ENCODE assay signal across 21 mouse cellular contexts in the genomic region with DNA sequence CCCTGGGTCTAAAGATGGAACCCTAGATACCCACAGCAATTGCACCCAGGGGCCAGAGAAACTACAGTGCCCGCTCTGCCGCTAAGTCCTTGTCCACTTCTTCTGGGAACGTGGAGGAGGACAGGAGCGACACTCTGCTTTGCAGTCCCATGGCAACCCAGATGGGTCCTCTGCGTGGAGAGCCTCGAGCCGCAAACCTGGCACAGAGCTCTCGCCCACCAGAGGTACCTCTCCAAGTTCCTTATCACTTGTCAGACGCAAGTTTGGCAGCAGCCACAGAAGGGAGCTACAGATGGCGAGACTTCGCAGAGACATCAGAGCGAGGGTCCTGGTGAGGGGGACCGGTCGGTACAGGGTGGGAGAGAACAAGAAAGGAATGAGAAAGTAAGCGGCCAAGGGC.
DNase-seq lines count a peak whose midpoint lies in the region; ATAC-seq lines count a peak whose summit lies in the region.
"Had no signal": no experiment of that assay in that cellular context is flagged by ENCODE, and none has a peak within 500 bp of the region (broad histone marks: within the 10 kb centered on the region; RNA-seq: fewer than 3 reads in every experiment).

No protein-coding gene starts in this region.

- ATAC-seq in forebrain, embryonic 11.5 days (replicated peaks; ENCODE audit: low FRiP score) = no peak
- ATAC-seq in forebrain, embryonic 16.5 days = peak; percentile 61; the same call in 1 of the 2 replicates
- ATAC-seq in liver, embryonic 11.5 days (replicated peaks; ENCODE audit: low FRiP score) = no peak
- ATAC-seq: liver, embryonic 12.5 days; midbrain, embryonic 16.5 days had no signal

- H3K4me2 ChIP-seq in forebrain, embryonic 11.5 days (ENCODE audit: low read depth, low read length, severe bottlenecking) = no peak overlapping the region
- H3K4me2 ChIP-seq in forebrain, embryonic 16.5 days (ENCODE audit: low read length) = no peak overlapping the region
- H3K4me2 ChIP-seq in liver, embryonic 11.5 days = no peak overlapping the region
- H3K4me2 ChIP-seq: heart, embryonic 11.5 days; hindbrain, embryonic 13.5 days; liver, embryonic 12.5 days had no signal

- H3K9me3 ChIP-seq in forebrain, embryonic 10.5 days = no peaks in the 10 kb centered on the region; the same call in 1 of the 2 replicates
- no peaks in the 10 kb centered on the region for H3K9me3 ChIP-seq in forebrain, embryonic 11.5 days (ENCODE audit: control insufficient read depth, low read length)
- no peaks in the 10 kb centered on the region for H3K9me3 ChIP-seq in forebrain, embryonic 16.5 days (ENCODE audit: control insufficient read depth, low read length)
- H3K9me3 ChIP-seq in liver, embryonic 11.5 days (ENCODE audit: control insufficient read depth, low read length) = no peaks in the 10 kb centered on the region
- H3K9me3 ChIP-seq: hindbrain, embryonic 13.5 days; liver, embryonic 12.5 days had no signal

- H3K4me1 ChIP-seq in forebrain, embryonic 10.5 days = peaks cover 46% of the 10 kb centered on the region
- peaks cover 8% of the 10 kb centered on the region; the same call in 1 of the 2 replicates for H3K4me1 ChIP-seq in forebrain, embryonic 11.5 days (replicated peaks; ENCODE audit: control insufficient read depth, insufficient read depth, low read length)
- peaks cover 44% of the 10 kb centered on the region for H3K4me1 ChIP-seq in forebrain, embryonic 16.5 days (replicated peaks; ENCODE audit: control insufficient read depth, insufficient read depth, low read length)
- no peaks in the 10 kb centered on the region for H3K4me1 ChIP-seq in liver, embryonic 11.5 days (replicated peaks; ENCODE audit: control insufficient read depth, insufficient read depth, low read length)
- H3K4me1 ChIP-seq: liver, embryonic 12.5 days had no signal

- 0 out of 2 replicates have a peak overlapping the region, but pooled peaks have one; percentile 48 for H3K27ac ChIP-seq in forebrain, embryonic 10.5 days
- no peak overlapping the region for H3K27ac ChIP-seq in forebrain, embryonic 11.5 days (ENCODE audit: low read depth, low read length)
- H3K27ac ChIP-seq in forebrain, embryonic 16.5 days (ENCODE audit: low read length) = peak overlapping the region; percentile 88
- no peak overlapping the region for H3K27ac ChIP-seq in liver, embryonic 11.5 days (ENCODE audit: low read depth, low read length)
- H3K27ac ChIP-seq: hindbrain, embryonic 13.5 days; liver, embryonic 12.5 days had no signal

- H3K36me3 ChIP-seq in forebrain, embryonic 10.5 days (replicated peaks) = no peaks in the 10 kb centered on the region
- no peaks in the 10 kb centered on the region for H3K36me3 ChIP-seq in forebrain, embryonic 11.5 days (ENCODE audit: control insufficient read depth, insufficient read depth, low read length)
- no peaks in the 10 kb centered on the region for H3K36me3 ChIP-seq in forebrain, embryonic 16.5 days (ENCODE audit: control insufficient read depth, insufficient read depth)
- no peaks in the 10 kb centered on the region for H3K36me3 ChIP-seq in liver, embryonic 11.5 days (ENCODE audit: control insufficient read depth, insufficient read depth, low read length)
- H3K36me3 ChIP-seq: hindbrain, embryonic 13.5 days; liver, embryonic 12.5 days had no signal

- no peak overlapping the region for H3K4me3 ChIP-seq in forebrain, embryonic 10.5 days
- no peak overlapping the region for H3K4me3 ChIP-seq in forebrain, embryonic 11.5 days (ENCODE audit: low read depth, low read length)
- no peak overlapping the region for H3K4me3 ChIP-seq in forebrain, embryonic 16.5 days (replicated peaks; ENCODE audit: low read length)
- no peak overlapping the region for H3K4me3 ChIP-seq in liver, embryonic 11.5 days (ENCODE audit: low read depth, low read length)
- H3K4me3 ChIP-seq: hindbrain, embryonic 13.5 days; liver, embryonic 12.5 days had no signal

- DNase-seq in forebrain, embryonic 10.5 days (ENCODE audit: extremely low spot score, low spot score) = no peak
- DNase-seq in forebrain, embryonic 11.5 days (ENCODE audit: low spot score) = no peak
- DNase-seq in left cerebral cortex, postnatal 10 days (ENCODE audit: extremely low spot score in 1 of 2, low spot score in 2 of 2) = peak; percentile 67 to 69
- peak; percentile 62 for DNase-seq in right cerebral cortex, postnatal 25 days
- DNase-seq in liver, embryonic 11.5 days (ENCODE audit: low spot score) = no peak
- DNase-seq in cerebellum, postnatal 4 days (ENCODE audit: low spot score in 2 of 2) = no peak
- DNase-seq in kidney, postnatal 36 days = no peak
- DNase-seq: adrenal gland, postnatal 14 days; cerebellum, postnatal 36 days; heart, postnatal 14 days; kidney, adult 9 months; lung, adult 2 months; lung, postnatal 36 days; spleen, adult 18-20 months; thymus, adult 18-20 months; thymus, postnatal 4 days had no signal

- WGBS in forebrain, embryonic 10.5 days = 88% methylated on average over 15 of the region's 15 CpGs
- 89% methylated on average over 15 of the region's 15 CpGs for WGBS in forebrain, embryonic 11.5 days
- WGBS in forebrain, embryonic 16.5 days = 60% methylated on average over 15 of the region's 15 CpGs
- 67% methylated on average over 15 of the region's 15 CpGs for WGBS in liver, embryonic 11.5 days

- intact Hi-C loops in left cerebral cortex, postnatal 10 days (cut with DNase I) = no loop called here

- H3K9ac ChIP-seq in forebrain, embryonic 11.5 days (ENCODE audit: low read length) = no peak overlapping the region
- H3K9ac ChIP-seq in forebrain, embryonic 16.5 days (replicated peaks; ENCODE audit: low read depth, low read length) = no peak overlapping the region
- H3K9ac ChIP-seq in liver, embryonic 11.5 days (ENCODE audit: low read depth, low read length) = no peak overlapping the region
- H3K9ac ChIP-seq: liver, embryonic 12.5 days had no signal

- H3K27me3 ChIP-seq in forebrain, embryonic 10.5 days (ENCODE audit: poor library complexity, severe bottlenecking) = peaks cover 40% of the 10 kb centered on the region
- no peaks in the 10 kb centered on the region for H3K27me3 ChIP-seq in forebrain, embryonic 11.5 days (ENCODE audit: control insufficient read depth, insufficient read depth, low read length)
- no peaks in the 10 kb centered on the region for H3K27me3 ChIP-seq in forebrain, embryonic 16.5 days (replicated peaks; ENCODE audit: control insufficient read depth, insufficient read depth, low read length)
- H3K27me3 ChIP-seq in liver, embryonic 11.5 days (replicated peaks; ENCODE audit: control insufficient read depth, insufficient read depth, low read length) = no peaks in the 10 kb centered on the region; the same call in 1 of the 2 replicates

Comparison
In these comparisons a context has a peak if more than half of its experiments do, and no peak if none do; other contexts are left out.
1. H3K27ac ChIP-seq: peak in forebrain, embryonic 10.5 days (single experiment) and forebrain, embryonic 16.5 days (single experiment); none in forebrain, embryonic 11.5 days (single experiment) and liver, embryonic 11.5 days (single experiment).
2. DNase-seq: peak in left cerebral cortex, postnatal 10 days (2 of 2) and right cerebral cortex, postnatal 25 days (single experiment); none in forebrain, embryonic 10.5 days (single experiment), forebrain, embryonic 11.5 days (single experiment), liver, embryonic 11.5 days (single experiment), cerebellum, postnatal 4 days (0 of 2) and kidney, postnatal 36 days (0 of 2).